Mouse (Mus musculus) liver, embryonic 14.5 days (tissue): ENCODE measurements at regions not wholly inside any gene's neighbourhood (a gene's known extent, or its start where the extent isn't known, plus 50 kb on each side); places are given as distances from the start of the nearest gene placed in this dataset.

Experiments
- ATAC-seq: fragments of 200-750 bp; cut with Nextera tagmentation; 2 replicates; pipeline ENCODE4 v1.8.0; 2017; ENCODE audit warnings: moderate number of reproducible peaks, mild to moderate bottlenecking, moderate library complexity; ENCODE audit not compliant: insufficient read depth
- DNase-seq, 3 experiments: peaks; one replicate each; pipeline ENCODE4 v3.0.0-alpha.2; 2012 to 2013; ENCODE audit warnings: low read depth in 3 of 3, low spot score in 3 of 3
- H3K27ac ChIP-seq: fragments of 300-500 bp; sonication (generic); 2 replicates; pipeline ENCODE4 v1.5.1; 2014; ENCODE audit warnings: moderate library complexity, mild to moderate bottlenecking, control low read depth, inconsistent platforms
- H3K27me3 ChIP-seq: fragments of 300-500 bp; sonication (generic); 2 replicates; pipeline ENCODE4 v1.6.1; 2014; ENCODE audit warnings: mild to moderate bottlenecking, low read length, moderate library complexity; ENCODE audit not compliant: control insufficient read depth, insufficient read depth
- H3K36me3 ChIP-seq: fragments of 300-500 bp; sonication (generic); replicated peaks from 2 replicates; pipeline ENCODE4 v1.6.1; 2014; ENCODE audit warnings: low read depth; ENCODE audit not compliant: control insufficient read depth, insufficient read depth
- H3K4me1 ChIP-seq, 2 experiments: fragments of 200-500 bp in 1 of 2; fragments of 300-500 bp in 1 of 2; sonication (generic) in 1 of 2; replicated peaks; 2 replicates each; pipeline ENCODE4 v1.6.1; 2012 to 2014; ENCODE audit warnings: antibody characterized with exemption in 1 of 2, inconsistent platforms in 1 of 2, low read length in 1 of 2; ENCODE audit not compliant: control insufficient read depth in 2 of 2, insufficient read depth in 2 of 2
- H3K4me2 ChIP-seq: fragments of 300-500 bp; sonication (generic); 2 replicates; pipeline ENCODE4 v1.6.1; 2014; ENCODE audit warnings: low read depth, mild to moderate bottlenecking, control low read depth, moderate library complexity
- H3K4me3 ChIP-seq, 2 experiments: fragments of 200-500 bp in 1 of 2; fragments of 300-500 bp in 1 of 2; sonication (generic) in 1 of 2; 2 replicates each; pipeline ENCODE4 v1.5.1; 2012 to 2014; ENCODE audit warnings: low read depth in 2 of 2, low read length in 2 of 2, mild to moderate bottlenecking in 2 of 2, control low read depth in 1 of 2, inconsistent platforms in 1 of 2, moderate library complexity in 1 of 2; ENCODE audit not compliant: insufficient read depth in 1 of 2
- H3K9ac ChIP-seq: fragments of 300-500 bp; sonication (generic); replicated peaks from 2 replicates; pipeline ENCODE4 v1.6.1; 2014; ENCODE audit warnings: mild to moderate bottlenecking, control low read depth, moderate library complexity
- H3K9me3 ChIP-seq: fragments of 300-500 bp; sonication (generic); 2 replicates; pipeline ENCODE4 v1.6.1; 2016; ENCODE audit warnings: low read length, mixed read lengths; ENCODE audit not compliant: control insufficient read depth
- CTCF ChIP-seq: IDR thresholded peaks from 2 replicates; pipeline ENCODE4 v1.5.1; 2016; ENCODE audit warnings: antibody characterized with exemption, low read depth, control low read depth
- EP300 ChIP-seq: IDR thresholded peaks from 2 replicates; pipeline ENCODE4 v1.6.1; 2016; ENCODE audit warnings: antibody characterized with exemption, low read depth
- WGBS: fragments of 180-500 bp; shearing (Covaris S2); extraction: QIAGEN DNeasy Blood & Tissue Kit; methylation state at CpG from one replicate; pipeline ENCODE4 v1.1.7; 2014; ENCODE audit not compliant: insufficient replicate concordance; 5-methylcytosine and 5-hydroxymethylcytosine counted together

- Histone ChIP-seq H3K9ac (no peak overlapping the region), H3K4me3 (no peak overlapping the region), H3K27me3 (no peaks in the 10 kb centered on the region), H3K27ac (no peak overlapping the region), H3K9me3 (no peaks in the 10 kb centered on the region), H3K4me2 (no peak overlapping the region), H3K36me3 (no peaks in the 10 kb centered on the region), H3K4me1 (no peaks in the 10 kb centered on the region)
- 63% methylated on average over 2 of the region's 2 CpGs for WGBS
- ATAC-seq = no peak
- no peak for DNase-seq
- TF ChIP-seq CTCF (no peak), EP300 (no peak)
Measured at GRCm38 (mm10) chr7:74112071-74112470, 98.6 kb upstream of the St8sia2 start.

GRCm38 (mm10) chr7:74108347-74108746 lies 94.9 kb upstream of the St8sia2 start:
- Histone ChIP-seq H3K4me2 (no peak overlapping the region), H3K4me3 (no peak overlapping the region), H3K27ac (no peak overlapping the region), H3K9me3 (no peaks in the 10 kb centered on the region), H3K36me3 (no peaks in the 10 kb centered on the region), H3K27me3 (no peaks in the 10 kb centered on the region), H3K4me1 (no peaks in the 10 kb centered on the region), H3K9ac (no peak overlapping the region)
- 39% methylated on average over 3 of the region's 3 CpGs for WGBS
- no peak for DNase-seq
- TF ChIP-seq CTCF (peak; percentile 11; the same call in 1 of the 2 replicates), EP300 (no peak)
- no peak for ATAC-seq

- Histone ChIP-seq H3K4me3 (no peak overlapping the region), H3K27ac (no peak overlapping the region), H3K4me1 (no peaks in the 10 kb centered on the region), H3K36me3 (no peaks in the 10 kb centered on the region), H3K27me3 (no peaks in the 10 kb centered on the region), H3K9me3 (no peaks in the 10 kb centered on the region), H3K4me2 (no peak overlapping the region), H3K9ac (no peak overlapping the region)
- WGBS = 50% methylated on average over 5 of the region's 5 CpGs
- TF ChIP-seq CTCF (no peak), EP300 (no peak)
- no peak for DNase-seq
- ATAC-seq = no peak
Measured at GRCm38 (mm10) chr7:74107176-74107928, 93.9 kb upstream of the St8sia2 start.

- Histone ChIP-seq H3K27me3 (no peaks in the 10 kb centered on the region), H3K4me3 (no peak overlapping the region), H3K27ac (no peak overlapping the region), H3K9ac (no peak overlapping the region), H3K36me3 (no peaks in the 10 kb centered on the region), H3K4me1 (no peaks in the 10 kb centered on the region), H3K9me3 (no peaks in the 10 kb centered on the region), H3K4me2 (no peak overlapping the region)
- no peak for ATAC-seq
- TF ChIP-seq CTCF = no peak
- no peak for TF ChIP-seq EP300
- DNase-seq = no peak
- 36% methylated on average over 3 of the region's 3 CpGs for WGBS
Measured at GRCm38 (mm10) chr7:74091402-74092025, 78.0 kb upstream of the St8sia2 start.

GRCm38 (mm10) chr7:74080846-74081235 lies 67.4 kb upstream of the St8sia2 start:
- DNase-seq (no peak), ATAC-seq (no peak)
- Histone ChIP-seq H3K4me1 (no peaks in the 10 kb centered on the region), H3K4me3 (no peak overlapping the region), H3K27me3 (no peaks in the 10 kb centered on the region), H3K9me3 (no peaks in the 10 kb centered on the region), H3K4me2 (no peak overlapping the region), H3K27ac (no peak overlapping the region), H3K36me3 (no peaks in the 10 kb centered on the region), H3K9ac (no peak overlapping the region)
- TF ChIP-seq EP300 = no peak
- no peak for TF ChIP-seq CTCF
- WGBS = 67% methylated on average over 4 of the region's 4 CpGs
